Mouse (Mus musculus) heart, adult 8-10 months (tissue): ENCODE measurements around the gene Pir. TPM values are rescaled to one million over a fixed set of nuclear protein-coding genes. Genes with fewer than 3 reads are reported as not detected.

Source experiments
- DNase-seq: peaks from one replicate; pipeline ENCODE4 v3.0.0; 2022; ENCODE audit warnings: low spot score
- total RNA-seq, 4 experiments: library from RNA; stranded (reverse); gene quantifications; 2 replicates each; pipeline ENCODE4 v1.2.4; 2022

Pir gene
- 10 to 100 TPM in 2 of 4 experiments, 1 to 10 TPM in 2; 7.1 to 10.8 (median 9.7) TPM for total RNA-seq

GRCm38 (mm10) chrX:164269285-164269761 lies at the start of gene Pir:
Gene Pir, plus strand, starts transcription at chrX:164269371.
- DNase-seq = peak; percentile 55

GRCm38 (mm10) chrX:164221989-164222388 lies 47.2 kb upstream of the Pir start:
- peak; percentile 1 for DNase-seq

- DNase-seq = no peak
These were observed 35.8 kb upstream of the Pir start for GRCm38 (mm10) chrX:164233380-164233779.

- no peak for DNase-seq
These were observed 23.5 kb upstream of the Pir start for GRCm38 (mm10) chrX:164245714-164246113.

GRCm38 (mm10) chrX:164246722-164247121 lies 22.4 kb upstream of the Pir start:
- DNase-seq = no peak

GRCm38 (mm10) chrX:164256527-164256926 lies 12.6 kb upstream of the Pir start:
- DNase-seq = no peak

- DNase-seq = no peak
These were observed 11.1 kb upstream of the Pir start, which contains the start of gene Bmx for GRCm38 (mm10) chrX:164258057-164258456. Gene Bmx, minus strand, starts transcription at chrX:164258193.

- DNase-seq = no peak
These were observed 10.5 kb upstream of the Pir start for GRCm38 (mm10) chrX:164258662-164259061.

GRCm38 (mm10) chrX:164262286-164262685 lies 6.9 kb upstream of the Pir start:
- no peak for DNase-seq

- no peak for DNase-seq
These were observed 4.3 kb upstream of the Pir start for GRCm38 (mm10) chrX:164264861-164265260.

- no peak for DNase-seq
These were observed 1.4 kb downstream of the Pir start for GRCm38 (mm10) chrX:164270603-164271002.

GRCm38 (mm10) chrX:164275536-164275935 lies 6.4 kb downstream of the Pir start:
- no peak for DNase-seq

- no peak for DNase-seq
These were observed 11.9 kb downstream of the Pir start for GRCm38 (mm10) chrX:164280918-164281647.

GRCm38 (mm10) chrX:164283808-164284207 lies 14.6 kb downstream of the Pir start:
- no peak for DNase-seq

GRCm38 (mm10) chrX:164287077-164287476 lies 17.9 kb downstream of the Pir start:
- peak; percentile 23 for DNase-seq

GRCm38 (mm10) chrX:164291147-164291546 lies 22.0 kb downstream of the Pir start:
- no peak for DNase-seq

- no peak for DNase-seq
These were observed 37.1 kb downstream of the Pir start for GRCm38 (mm10) chrX:164306250-164306649.

GRCm38 (mm10) chrX:164313876-164314275 lies 44.7 kb downstream of the Pir start:
- no peak for DNase-seq

- no peak for DNase-seq
These were observed 49.4 kb downstream of the Pir start for GRCm38 (mm10) chrX:164318554-164318953.

GRCm38 (mm10) chrX:164320031-164320430 lies 50.9 kb downstream of the Pir start:
- DNase-seq = no peak

- DNase-seq = no peak
These were observed 53.3 kb downstream of the Pir start for GRCm38 (mm10) chrX:164322492-164322891.

GRCm38 (mm10) chrX:164323391-164323913 lies 54.3 kb downstream of the Pir start:
- DNase-seq = no peak

GRCm38 (mm10) chrX:164330351-164330750 lies 61.2 kb downstream of the Pir start:
- DNase-seq = no peak
